Mouse (Mus musculus) cerebellum, adult 18-20 months (tissue): ENCODE data around the gene Cd3eap.

Source experiments
- DNase-seq, 2 experiments: peaks; one replicate each; pipeline ENCODE4 v3.0.0; 2021

Gene Cd3eap

GRCm38 (mm10) chr7:19331910-19332309 is 27.4 kb downstream of the Cd3eap start:
- DNase-seq: no peak

GRCm38 (mm10) chr7:19328425-19328824 is 30.9 kb downstream of the Cd3eap start:
- no peak for DNase-seq

DNA sequence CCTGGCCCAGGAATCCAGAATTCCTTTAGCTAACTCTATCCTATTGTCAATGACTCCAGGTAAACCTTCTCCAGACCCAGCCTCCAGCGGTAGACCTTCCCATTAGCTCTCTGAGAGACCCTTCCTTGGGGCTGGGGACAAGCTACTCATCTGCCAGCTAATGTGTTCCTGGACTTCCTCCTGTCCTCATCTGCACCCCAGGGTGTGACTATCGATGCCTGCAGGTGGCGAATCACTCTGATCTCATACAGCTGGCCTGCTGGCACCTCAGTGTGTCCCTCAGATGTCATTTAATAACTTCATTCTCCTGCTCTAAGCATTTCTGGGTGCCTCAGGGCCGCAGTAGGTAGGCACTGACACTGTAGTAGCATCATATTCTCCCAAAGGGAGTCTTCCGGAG is 31.5 kb downstream of the Cd3eap start:
- DNase-seq: no peak

DNA sequence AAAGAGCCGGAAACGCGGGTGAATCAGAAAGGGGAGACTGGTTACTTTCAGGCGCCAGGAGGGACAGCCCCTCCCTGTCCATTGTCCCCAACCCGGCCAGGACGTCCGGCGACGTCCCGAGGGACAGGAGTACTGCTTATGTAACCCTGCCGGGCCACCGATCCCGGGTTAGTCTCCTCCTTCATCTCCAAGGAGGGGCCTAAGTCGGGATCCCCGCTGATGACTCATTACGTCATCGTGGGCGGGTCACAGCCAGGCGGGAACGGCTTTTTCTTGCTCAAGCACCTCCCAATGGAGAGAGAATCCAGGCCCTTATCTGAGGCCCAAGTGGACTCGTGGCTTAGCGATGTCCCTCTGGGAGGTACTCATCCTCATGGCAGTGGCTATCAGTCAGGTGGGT is 32.2 kb downstream of the Cd3eap start:
- peak; percentile 84 to 90 for DNase-seq

GRCm38 (mm10) chr7:19326359-19326758 is 32.9 kb downstream of the Cd3eap start:
- peak; percentile 73 to 74 for DNase-seq

DNA sequence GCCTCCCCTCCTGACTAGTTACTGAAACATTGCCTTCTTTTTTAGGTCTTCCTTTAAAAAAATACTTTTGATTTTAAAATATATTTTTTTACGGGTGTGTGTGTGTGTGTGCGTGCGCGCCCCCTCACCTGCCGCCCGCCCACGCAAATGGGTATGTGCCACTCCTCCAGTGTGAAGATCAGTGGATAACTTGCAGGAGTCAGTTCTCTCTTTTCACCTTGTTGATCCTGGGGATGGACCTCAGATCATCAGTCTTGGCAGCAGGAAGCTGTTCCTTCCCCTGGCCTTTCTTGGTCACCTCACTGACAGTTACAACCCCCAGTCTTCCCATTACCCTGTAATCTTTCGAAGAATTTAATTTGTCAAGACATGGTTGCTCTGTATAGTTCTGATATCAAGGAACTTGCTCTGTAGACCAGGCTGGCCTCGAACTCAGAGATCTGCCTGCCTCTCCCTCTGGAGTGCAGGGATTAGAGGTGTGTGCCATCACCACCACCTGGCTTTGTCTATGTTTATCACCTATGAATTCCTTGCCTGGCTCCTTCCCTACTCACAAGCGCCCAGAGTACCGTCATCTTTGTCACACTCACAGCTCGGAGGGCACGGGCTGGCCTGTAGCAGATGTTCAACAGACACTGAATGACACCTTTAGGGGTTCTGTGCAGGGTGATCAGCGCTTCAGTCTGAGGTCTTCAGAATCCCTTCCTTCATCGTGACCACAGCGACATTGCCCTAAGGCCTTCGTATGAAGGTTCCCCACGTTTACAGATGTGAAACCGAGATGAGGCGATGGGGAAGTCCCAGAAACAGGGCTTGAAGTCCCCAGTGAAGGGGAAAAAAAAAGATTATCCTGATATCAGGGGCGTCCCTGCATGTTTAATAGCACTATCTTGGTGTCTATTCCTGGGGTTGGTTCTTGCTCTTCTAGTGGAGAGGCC is 33.8 kb downstream of the Cd3eap start:
- no peak for DNase-seq

GRCm38 (mm10) chr7:19324221-19324620 is 35.1 kb downstream of the Cd3eap start:
- DNase-seq: no peak

DNA sequence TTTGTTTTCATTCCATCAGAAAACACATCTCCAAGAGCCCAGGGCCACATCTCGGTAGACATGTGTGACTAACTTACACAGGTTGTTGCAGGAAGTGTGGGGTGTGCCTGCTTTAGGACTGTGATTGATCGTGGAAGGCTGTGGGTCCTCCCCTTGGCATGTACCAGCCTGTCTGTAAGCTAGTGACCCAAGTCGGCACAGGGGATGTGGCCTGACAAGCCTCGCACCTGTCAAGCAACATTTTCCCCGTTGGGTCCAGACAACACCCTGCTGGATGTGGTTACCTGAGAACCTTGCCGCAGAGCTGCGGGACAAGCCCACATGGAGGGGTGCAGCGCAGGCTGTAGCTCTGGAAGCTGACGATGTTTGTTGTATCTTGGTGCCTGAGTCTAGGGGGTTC is 36.8 kb downstream of the Cd3eap start:
- no peak for DNase-seq

- no peak for DNase-seq
Measured at GRCm38 (mm10) chr7:19321464-19321863, 37.8 kb downstream of the Cd3eap start.

DNA sequence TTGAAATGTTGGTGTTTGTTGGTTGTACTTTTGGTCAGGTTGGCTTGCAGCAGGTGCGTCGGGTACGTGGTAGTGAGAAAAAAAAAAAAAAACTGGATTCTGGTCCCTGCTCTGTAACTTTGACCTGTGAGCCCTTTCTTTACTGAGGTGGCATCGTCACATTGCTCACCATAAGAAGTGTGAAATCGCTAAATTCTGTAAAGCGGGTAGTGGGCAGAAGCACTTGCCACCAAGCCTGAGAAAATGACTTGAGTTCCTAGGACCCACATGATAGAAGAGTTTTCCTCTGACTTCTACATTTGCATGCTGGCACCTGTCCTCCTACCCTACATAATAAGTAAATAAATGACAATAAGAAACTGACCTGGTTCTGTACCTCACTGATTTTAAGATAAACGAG is 38.6 kb downstream of the Cd3eap start:
- no peak for DNase-seq

GRCm38 (mm10) chr7:19319906-19320305 is 39.4 kb downstream of the Cd3eap start:
- DNase-seq: peak; percentile 96

DNA sequence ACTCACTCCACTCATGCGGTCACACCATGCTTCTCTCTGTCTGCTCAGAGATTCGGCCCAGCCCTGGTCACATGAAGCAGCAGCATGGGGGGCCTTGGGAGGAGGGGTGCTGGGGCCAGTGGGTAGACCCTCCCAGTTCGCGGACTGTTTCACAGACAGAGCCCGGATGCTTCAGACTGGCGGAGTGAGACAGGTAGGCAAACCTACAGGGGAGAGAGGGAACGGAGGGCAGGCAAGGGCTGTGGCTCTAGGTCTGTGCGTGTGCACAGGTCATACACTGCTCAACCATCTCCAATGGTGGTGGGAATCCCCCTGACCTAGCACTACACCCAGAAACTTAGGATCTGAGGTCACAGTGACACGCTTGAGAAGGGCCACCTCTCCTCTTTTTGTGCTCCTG is 39.8 kb downstream of the Cd3eap start:
- DNase-seq: peak in 1 of 2 experiments; percentile 34

- no peak for DNase-seq
Measured at GRCm38 (mm10) chr7:19318676-19319075, 40.6 kb downstream of the Cd3eap start.

DNA sequence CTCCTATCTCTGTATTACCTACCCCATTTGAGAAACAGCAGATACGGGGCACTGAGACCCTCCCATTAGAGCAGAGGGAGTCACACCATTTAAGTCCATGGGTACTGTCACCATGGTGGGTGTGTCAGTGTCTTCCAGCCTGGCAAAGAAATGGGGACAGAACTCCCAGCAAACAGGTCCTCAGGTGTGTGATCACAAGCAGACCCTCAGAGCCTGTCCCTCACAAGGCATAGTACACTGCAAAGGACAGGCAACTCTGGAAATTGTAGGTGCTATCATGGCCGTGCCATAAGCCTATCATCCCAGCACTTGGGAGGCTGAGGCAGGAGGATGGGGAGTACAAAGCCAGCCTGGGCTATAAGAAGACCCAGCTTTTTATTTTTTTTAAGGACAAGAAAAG is 41.1 kb downstream of the Cd3eap start:
- no peak for DNase-seq

DNA sequence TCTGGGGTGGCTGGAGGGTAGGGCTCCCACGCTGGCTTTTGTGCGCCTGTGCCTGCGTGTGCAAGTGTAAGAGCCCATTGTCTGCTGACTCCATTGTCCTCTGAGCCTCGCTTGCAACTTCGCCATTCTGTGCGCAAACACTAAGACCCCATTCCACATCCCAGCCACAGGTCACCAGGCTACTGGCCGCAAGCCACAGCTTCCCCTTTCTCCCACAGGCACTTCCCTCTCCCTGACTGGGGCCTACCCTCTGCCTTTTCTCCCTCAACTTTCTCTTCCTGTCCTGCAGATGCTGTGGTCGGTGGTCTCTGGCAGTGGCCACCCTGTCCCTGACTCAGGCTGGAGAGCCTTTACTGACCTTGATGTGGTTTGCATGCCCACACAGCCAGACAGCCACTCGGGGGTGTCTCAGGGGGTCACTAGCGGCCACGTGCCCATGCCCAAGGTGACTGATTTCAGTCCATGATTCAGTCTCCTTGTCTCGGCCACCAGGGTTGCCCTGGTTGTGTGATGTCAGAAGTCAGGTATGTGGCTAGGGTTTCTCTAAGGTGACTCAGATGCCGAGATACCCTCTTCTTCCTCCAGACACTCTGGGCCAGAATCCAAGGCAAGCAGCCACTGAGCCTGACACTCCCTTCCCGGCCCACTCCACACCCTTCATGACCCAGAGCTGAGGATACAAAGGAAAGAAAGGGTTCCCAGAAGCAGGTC is 42.7 kb downstream of the Cd3eap start:
- DNase-seq: no peak

- DNase-seq: no peak
Measured at GRCm38 (mm10) chr7:19314033-19314432, 45.2 kb downstream of the Cd3eap start.

DNA sequence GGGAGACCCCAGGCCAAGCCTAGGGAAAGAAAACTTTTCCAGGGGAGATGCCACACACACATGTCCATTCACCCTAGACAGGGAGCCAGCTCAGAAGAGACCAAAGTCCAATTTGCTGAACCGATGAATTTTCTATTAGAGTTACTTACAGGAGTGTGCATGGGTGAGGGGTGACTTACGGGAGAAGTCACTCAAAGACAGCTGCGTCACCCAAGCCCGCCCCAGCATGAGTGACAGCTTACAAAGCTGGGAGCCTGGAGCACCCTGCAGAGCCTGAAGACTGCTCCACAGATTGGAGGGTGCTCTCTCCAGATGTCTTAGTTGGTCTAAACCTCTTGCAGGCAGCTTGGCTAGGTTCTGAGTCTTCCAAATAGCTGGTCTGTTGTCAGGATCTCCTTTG is 47.3 kb downstream of the Cd3eap start:
- DNase-seq: no peak

- peak; percentile 96 to 98 for DNase-seq
Measured at GRCm38 (mm10) chr7:19309884-19310641, 49.2 kb downstream of the Cd3eap start, which contains the start of gene Fosb. TSS of gene Fosb (minus strand) at chr7:19310051.

DNA sequence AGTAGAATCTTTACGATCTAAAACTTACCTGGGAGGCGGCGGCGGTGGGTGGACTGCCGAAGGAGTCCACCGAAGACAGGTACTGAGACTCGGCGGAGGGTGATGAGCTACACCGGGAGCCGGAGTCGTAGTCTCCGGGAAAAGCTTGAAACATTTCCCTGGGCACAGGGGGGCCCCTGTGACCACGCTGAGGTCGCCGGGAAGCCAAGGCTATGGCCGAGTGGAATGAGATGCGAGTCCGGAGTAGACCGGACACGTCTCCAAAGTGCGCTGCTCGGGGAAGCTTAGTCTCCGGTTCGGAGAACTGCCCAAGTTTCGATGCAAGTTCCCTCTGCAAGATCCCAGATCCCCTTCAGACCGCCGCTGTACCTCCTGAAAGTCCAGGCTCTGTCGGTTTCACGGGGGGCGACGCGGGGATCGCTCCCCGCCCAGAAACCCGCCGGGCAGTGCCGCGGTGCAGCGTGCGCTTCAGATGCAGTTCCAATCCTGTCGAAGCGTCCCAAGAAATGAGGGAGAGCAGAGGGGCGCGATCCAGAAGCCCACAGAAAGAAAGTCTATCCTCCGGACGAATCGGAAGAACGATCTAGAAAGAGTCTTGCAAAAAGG is 49.9 kb downstream of the Cd3eap start:
- DNase-seq: peak in 1 of 2 experiments; percentile 40

DNA sequence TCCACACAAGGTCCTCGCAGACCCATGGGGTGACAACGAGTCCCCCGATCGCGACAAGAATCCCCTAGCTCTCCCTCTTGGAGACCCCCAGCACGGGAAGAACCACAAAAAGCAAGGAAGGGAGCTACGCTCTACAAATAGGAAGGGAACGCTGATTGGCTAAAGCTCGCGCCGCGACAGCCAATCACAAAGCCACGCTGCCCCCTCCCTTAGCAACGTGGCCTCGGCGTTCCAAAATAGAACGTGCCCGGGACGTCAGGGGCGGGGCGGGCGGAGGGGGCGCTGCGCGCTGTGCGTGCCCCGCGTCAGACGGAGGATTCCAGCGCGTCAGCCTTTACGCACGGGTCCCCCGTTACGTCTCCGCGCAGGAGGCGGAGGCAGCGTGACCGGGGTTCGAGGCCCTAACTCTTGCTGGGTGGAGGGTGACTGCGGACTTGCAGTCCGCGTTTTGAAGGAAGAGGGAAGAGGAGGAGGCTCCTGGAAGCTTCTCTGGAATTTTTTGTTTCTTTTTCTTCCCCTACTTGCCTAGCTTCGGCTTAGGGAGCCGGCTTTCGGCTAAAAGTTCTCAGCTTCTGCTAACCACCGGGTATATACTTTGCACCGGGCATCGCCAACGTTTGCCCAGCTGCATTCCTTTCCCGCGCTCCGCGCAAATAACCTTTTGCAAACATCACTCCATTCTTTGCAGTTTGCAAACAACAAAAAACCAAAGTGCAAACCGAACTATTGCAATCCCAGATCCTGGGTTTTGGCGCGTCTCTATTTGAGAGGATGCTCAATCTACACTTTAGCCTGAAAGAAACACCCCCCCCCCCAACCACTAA is 50.6 kb downstream of the Cd3eap start:
- peak; percentile 97 to 98 for DNase-seq

- peak; percentile 79 to 88 for DNase-seq
Measured at GRCm38 (mm10) chr7:19307739-19308453, 51.4 kb downstream of the Cd3eap start.
